Mouse (Mus musculus): ENCODE data around the gene Ank3. TPM values are rescaled to one million over a fixed set of nuclear protein-coding genes. Genes with fewer than 3 reads are reported as not detected.

Ank3 gene
- polyA plus RNA-seq, 1 experiment: not detected

DNA sequence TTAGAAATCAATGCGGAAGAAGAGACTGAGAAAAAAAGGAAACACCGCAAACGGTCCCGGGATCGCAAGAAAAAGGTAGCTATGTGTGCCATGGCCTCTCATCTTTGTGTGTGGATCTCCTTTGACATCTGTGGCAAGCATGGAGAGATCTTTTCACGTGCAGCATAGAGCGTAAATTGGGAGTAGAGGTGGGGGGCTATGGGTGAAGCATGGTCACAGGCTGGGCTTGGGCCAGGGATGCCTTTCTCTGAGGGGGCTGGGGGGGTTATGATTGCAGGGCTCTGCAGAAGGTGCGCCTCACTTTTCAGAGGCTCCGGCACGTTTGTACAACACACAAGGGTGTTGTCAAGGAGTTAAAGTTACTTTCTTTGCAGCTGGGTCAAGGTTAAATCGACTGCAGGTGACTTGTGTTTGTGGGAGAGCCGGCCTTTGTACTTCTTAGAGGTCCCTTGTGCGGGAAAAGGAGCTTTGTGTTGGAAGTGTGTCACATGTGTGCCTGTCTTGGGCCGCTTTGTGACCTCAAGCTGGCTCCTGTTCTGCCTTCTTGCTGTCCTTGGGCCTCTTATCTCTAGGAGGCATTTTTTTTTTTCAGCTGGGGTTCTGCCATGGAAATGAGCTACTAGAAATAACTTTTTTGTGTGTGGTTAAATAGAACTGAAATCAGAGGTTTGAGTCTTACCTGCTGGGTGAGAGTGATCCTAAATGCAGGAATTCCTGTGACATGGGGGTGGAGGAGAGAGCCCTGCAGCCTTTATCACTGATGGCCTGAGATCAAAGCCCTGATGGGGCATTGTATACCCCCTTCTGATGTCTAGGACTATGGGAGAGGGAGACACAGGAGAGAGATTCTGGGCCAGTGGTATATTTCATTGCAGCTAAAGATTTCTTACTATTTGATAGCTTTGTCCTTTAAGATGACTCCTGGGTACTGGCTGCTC lies 308.5 kb downstream of the Ank3 start:
- no peak for TF ChIP-seq GATA1 (IDR thresholded peaks at IDR 0.05; ENCODE audit: low read length)

- TF ChIP-seq GATA1 (IDR thresholded peaks at IDR 0.05; ENCODE audit: low read length): no peak
Measured at GRCm38 (mm10) chr10:69707844-69708550, 309.4 kb downstream of the Ank3 start.

DNA sequence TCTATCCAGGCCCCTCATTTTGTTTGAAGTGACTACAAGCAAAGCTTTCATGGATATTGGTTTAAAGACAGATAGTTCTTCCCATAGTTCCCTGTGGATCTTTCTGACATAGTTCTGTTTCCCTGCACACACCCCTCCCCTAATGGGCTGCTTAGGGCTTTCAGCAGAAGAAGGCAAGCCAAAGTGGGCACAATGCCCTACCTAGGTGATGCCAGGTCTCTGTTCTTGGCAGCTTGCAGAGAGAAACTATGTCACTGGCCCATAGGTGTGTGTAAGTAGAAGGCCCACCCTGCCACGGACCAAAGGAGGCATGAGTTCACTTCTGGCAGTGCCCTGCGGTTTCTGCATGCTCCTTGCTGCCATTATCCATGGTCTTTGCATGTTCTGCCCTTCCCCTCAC lies 311.1 kb downstream of the Ank3 start:
- TF ChIP-seq GATA1 (IDR thresholded peaks at IDR 0.05; ENCODE audit: low read length): no peak

- no peak for TF ChIP-seq GATA1 (IDR thresholded peaks at IDR 0.05; ENCODE audit: low read length)
Measured at GRCm38 (mm10) chr10:69710802-69711201, 312.2 kb downstream of the Ank3 start.

DNA sequence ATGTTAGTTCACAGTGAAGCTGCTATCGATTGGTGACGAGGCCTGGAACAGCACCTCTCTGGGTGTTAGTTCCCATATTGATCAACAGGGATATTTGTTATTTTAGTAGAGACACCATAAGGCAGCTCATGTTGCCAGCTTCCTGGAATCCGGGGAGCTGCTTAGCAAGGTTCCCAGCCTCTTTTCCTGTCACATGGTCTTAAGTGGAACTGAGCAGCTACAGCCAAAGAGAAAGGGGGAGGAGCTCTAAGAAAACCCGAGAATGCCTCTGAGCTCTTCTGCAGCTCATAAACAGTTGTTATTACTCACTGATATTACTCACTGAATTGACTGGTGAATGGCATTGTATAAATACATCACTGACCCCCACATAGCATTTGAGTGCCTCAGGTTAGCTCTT lies 318.3 kb downstream of the Ank3 start:
- no peak for TF ChIP-seq GATA1 (IDR thresholded peaks at IDR 0.05; ENCODE audit: low read length)

- no peak for TF ChIP-seq GATA1 (IDR thresholded peaks at IDR 0.05; ENCODE audit: low read length)
Measured at GRCm38 (mm10) chr10:69719421-69719820, 320.8 kb downstream of the Ank3 start.

- no peak for TF ChIP-seq GATA1 (IDR thresholded peaks at IDR 0.05; ENCODE audit: low read length)
Measured at GRCm38 (mm10) chr10:69719901-69720415, 321.4 kb downstream of the Ank3 start.

DNA sequence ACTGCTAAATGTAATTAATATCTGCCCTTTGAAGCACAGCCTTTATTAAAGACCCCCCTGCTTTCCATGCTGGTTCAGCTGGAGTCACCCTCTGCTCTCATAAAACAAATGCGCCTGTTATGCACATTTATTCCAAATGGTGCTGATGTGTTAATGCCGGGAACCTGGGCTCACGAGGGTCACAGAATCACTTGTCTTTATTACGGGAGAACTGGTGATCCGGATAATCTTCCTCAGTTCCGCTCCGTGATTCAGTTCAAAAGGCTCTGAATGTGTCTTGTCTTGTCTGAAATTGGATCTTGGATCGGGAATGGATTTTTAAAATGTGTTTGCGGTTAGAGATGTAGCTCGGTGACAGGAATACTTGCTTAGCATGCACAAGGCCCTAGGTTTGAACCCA lies 321.9 kb downstream of the Ank3 start:
- no peak for TF ChIP-seq GATA1 (IDR thresholded peaks at IDR 0.05; ENCODE audit: low read length)

DNA sequence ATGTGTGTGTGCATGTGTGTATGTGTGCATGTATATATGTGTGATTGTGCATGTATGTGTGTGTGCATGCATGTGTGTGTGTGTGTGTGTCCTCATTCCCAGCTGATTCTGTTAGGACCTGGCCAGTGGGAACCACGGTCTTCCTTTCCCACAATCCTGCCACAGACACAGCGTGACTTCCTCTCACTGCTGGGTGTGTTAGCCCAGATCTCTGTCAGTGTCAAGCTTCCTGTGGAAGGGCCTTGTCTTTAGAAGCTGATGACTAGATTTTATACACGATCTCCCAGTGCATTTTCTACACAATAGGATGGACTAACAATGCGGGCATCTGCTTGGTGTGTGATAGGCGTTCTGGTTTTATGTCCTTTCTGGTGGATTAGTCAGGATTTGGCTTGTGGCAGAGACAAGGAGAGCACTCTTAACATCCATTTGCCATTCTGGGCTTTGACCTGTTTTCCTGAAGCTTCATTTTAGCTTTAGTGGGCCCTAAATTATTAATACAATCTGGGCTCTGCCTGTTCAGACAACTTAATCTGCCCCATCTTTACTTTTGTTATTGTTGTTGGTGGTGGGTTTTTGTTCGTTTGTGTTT lies 322.4 kb downstream of the Ank3 start:
- TF ChIP-seq GATA1 (IDR thresholded peaks at IDR 0.05; ENCODE audit: low read length): no peak

GRCm38 (mm10) chr10:69724159-69724558 lies 325.6 kb downstream of the Ank3 start:
- TF ChIP-seq GATA1 (IDR thresholded peaks at IDR 0.05; ENCODE audit: low read length): no peak

GRCm38 (mm10) chr10:69725078-69725477 lies 326.5 kb downstream of the Ank3 start:
- TF ChIP-seq GATA1 (IDR thresholded peaks at IDR 0.05; ENCODE audit: low read length): no peak

GRCm38 (mm10) chr10:69726265-69726664 lies 327.7 kb downstream of the Ank3 start:
- no peak for TF ChIP-seq GATA1 (IDR thresholded peaks at IDR 0.05; ENCODE audit: low read length)

- TF ChIP-seq GATA1 (IDR thresholded peaks at IDR 0.05; ENCODE audit: low read length): no peak
Measured at GRCm38 (mm10) chr10:69726806-69727205, 328.2 kb downstream of the Ank3 start.

GRCm38 (mm10) chr10:69728876-69729275 lies 330.3 kb downstream of the Ank3 start:
- no peak for TF ChIP-seq GATA1 (IDR thresholded peaks at IDR 0.05; ENCODE audit: low read length)

DNA sequence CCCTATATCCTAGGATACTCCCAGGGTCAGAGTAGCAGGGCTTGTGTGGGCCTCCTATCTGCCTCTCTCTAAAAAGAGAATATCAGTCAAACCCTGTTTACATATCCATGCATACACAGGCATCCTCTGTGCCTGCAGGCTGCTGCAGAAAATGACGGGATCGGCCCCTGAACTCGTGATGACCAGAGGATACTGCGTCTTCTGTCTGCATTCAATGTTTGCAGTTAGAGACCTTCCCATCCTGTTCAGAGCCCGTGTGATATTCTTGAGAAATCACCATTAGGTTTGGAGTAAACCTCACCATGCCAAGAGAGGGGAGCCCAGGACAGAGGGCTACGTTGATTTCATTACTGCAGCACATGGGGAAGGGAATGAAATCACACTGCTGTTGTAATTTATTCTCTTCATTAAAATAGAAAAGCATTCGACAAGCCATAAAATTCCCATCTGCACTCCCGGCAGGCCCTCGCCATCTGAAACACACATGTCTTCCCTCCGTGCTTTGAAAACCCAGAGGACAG lies 331.8 kb downstream of the Ank3 start:
- no peak for TF ChIP-seq GATA1 (IDR thresholded peaks at IDR 0.05; ENCODE audit: low read length)

DNA sequence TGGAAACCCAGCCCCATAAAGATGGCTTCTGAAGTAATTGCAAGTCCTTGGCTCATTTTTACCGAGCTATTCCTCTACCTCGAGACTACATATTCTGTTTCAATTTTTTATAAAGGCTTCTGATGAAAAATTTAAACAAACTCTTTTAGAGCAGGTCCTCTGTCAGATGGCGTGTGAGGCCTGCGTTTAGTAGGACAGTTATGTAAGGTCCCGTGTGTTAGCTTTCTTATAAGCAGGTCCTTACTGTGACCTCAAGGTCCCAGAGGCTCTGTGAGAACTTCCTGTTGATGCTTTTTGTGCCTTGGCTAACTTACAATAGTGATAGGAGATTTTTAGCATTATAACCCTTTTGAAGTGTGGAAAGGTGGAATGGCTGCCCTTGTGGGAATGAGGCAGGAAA lies 332.8 kb downstream of the Ank3 start:
- TF ChIP-seq GATA1 (IDR thresholded peaks at IDR 0.05; ENCODE audit: low read length): no peak

Data from G1E-ER4 (cell line).